In genomic region chr10:81600738-81601203, GRCm38 (mm10) we compare ENCODE assay signal across 8 mouse cellular contexts. TPM values are rescaled to one million over a fixed set of nuclear protein-coding genes. Genes with fewer than 3 reads are reported as not detected.
DNase-seq lines count a peak whose midpoint lies in the region; ATAC-seq lines count a peak whose summit lies in the region.

Gene Tle6, minus strand, starts transcription at chr10:81601073.

- DNase-seq in adipocyte (ENCODE audit: low spot score) = peak; percentile 67
- DNase-seq in embryo, embryonic 10 days (ENCODE audit: low spot score) = peak; percentile 100
- DNase-seq in gastrocnemius, postnatal 14 days = peak; percentile 94
- DNase-seq in left cerebral cortex, postnatal 10 days (ENCODE audit: extremely low spot score in 1 of 2, low spot score in 2 of 2) = peak; percentile 93 to 96
- DNase-seq in right cerebral cortex, postnatal 25 days = peak; percentile 86
- peak; percentile 92 to 96 for DNase-seq in urinary bladder, postnatal 4 days (ENCODE audit: low spot score in 2 of 2)

- intact Hi-C loops in gastrocnemius, postnatal 14 days (cut with DNase I; ENCODE audit: low total_unique reads) = loop anchor here (5.0 kb wide), 1 partner anchor 33 kb away; no protein-coding TSS in a partner anchor
- intact Hi-C loops in left cerebral cortex, postnatal 10 days (cut with DNase I) = loop anchor here (10.0 kb wide), 1 partner anchor 46 kb away; the partner anchor contains the start of gene Aes

- peak; percentile 39 for ATAC-seq in inflammation-experienced regulatory T-cells, adult 6 months
- ATAC-seq in megakaryocyte-erythroid progenitor cell, adult 5-6 weeks (replicated peaks; ENCODE audit: low FRiP score, low TSS enrichment, poor library complexity, severe bottlenecking) = peak; percentile 84

RNA-seq across cellular contexts. Expression of gene Tle6, which starts in this region (rescaled TPM):
- 1 to 10 TPM; 2.4 to 4.4 TPM for total RNA-seq in gastrocnemius, postnatal 14 days (2021)
- 1 to 10 TPM in 2 of 3 experiments, under 1 TPM in 1; 0.99 to 1.9 (median 1.7) TPM for polyA plus RNA-seq in inflammation-experienced regulatory T-cells, adult 6 months (2017; shearing (Covaris generic))
- total RNA-seq in left cerebral cortex, postnatal 10 days (2021) = 1 to 10 TPM in 1 of 2 experiments, under 1 TPM in 1; 0.93 to 3.0 TPM
- 7.9 and 14.3 TPM in 2 replicates for total RNA-seq in megakaryocyte-erythroid progenitor cell, adult 5-6 weeks (2014; fragmentation: Nextera tagmentation)
- total RNA-seq in megakaryocyte-erythroid progenitor cell, adult 5-6 weeks (2017) = 3.5 and 14.3 TPM in 2 replicates

Comparison
In these comparisons a context has a peak if more than half of its experiments do, and no peak if none do; other contexts are left out.
1. Peak in every context shown above with its lines: DNase-seq and ATAC-seq.